Mouse (Mus musculus) limb, embryonic 13.5 days (tissue): ENCODE data around the gene Ifnz. TPM values are rescaled to one million over a fixed set of nuclear protein-coding genes. Genes with fewer than 3 reads are reported as not detected.
"Not testable (repeated sequence)": the region's sequence is repeated elsewhere in the genome, so short reads cannot be mapped to it uniquely, and the experiment has no call there.

ENCODE experiments used
- ATAC-seq: fragments of 200-750 bp; cut with Nextera tagmentation; 2 replicates; pipeline ENCODE4 v1.8.0; 2017; ENCODE audit warnings: low read depth, moderate number of reproducible peaks, moderate TSS enrichment; ENCODE audit not compliant: low FRiP score
- H3K27ac ChIP-seq: fragments of 300-500 bp; sonication (generic); 2 replicates; pipeline ENCODE4 v1.5.1; 2015; ENCODE audit warnings: inconsistent platforms, mild to moderate bottlenecking, moderate library complexity
- H3K27me3 ChIP-seq: fragments of 300-500 bp; sonication (generic); 2 replicates; pipeline ENCODE4 v1.6.1; 2015; ENCODE audit warnings: mild to moderate bottlenecking, inconsistent platforms
- H3K36me3 ChIP-seq: fragments of 300-500 bp; sonication (generic); 2 replicates; pipeline ENCODE4 v1.6.1; 2015; ENCODE audit warnings: inconsistent platforms, mild to moderate bottlenecking, moderate library complexity
- H3K4me1 ChIP-seq: fragments of 300-500 bp; sonication (generic); 2 replicates; pipeline ENCODE4 v1.6.1; 2015; ENCODE audit warnings: inconsistent platforms
- H3K4me2 ChIP-seq: fragments of 300-500 bp; sonication (generic); replicated peaks from 2 replicates; pipeline ENCODE4 v1.6.1; 2015; ENCODE audit warnings: inconsistent platforms, mild to moderate bottlenecking, moderate library complexity
- H3K4me3 ChIP-seq: fragments of 300-500 bp; sonication (generic); 2 replicates; pipeline ENCODE4 v1.5.1; 2015; ENCODE audit warnings: moderate library complexity, mild to moderate bottlenecking, inconsistent platforms
- H3K9ac ChIP-seq: fragments of 300-500 bp; sonication (generic); 2 replicates; pipeline ENCODE4 v1.6.1; 2015; ENCODE audit warnings: mild to moderate bottlenecking, inconsistent platforms
- H3K9me3 ChIP-seq: fragments of 300-500 bp; sonication (generic); 2 replicates; pipeline ENCODE4 v1.6.1; 2016; ENCODE audit warnings: inconsistent platforms
- WGBS: fragments of 180-500 bp; shearing (Covaris S2); methylation state at CpG from one replicate; pipeline ENCODE4 v1.1.7; 2015; 5-methylcytosine and 5-hydroxymethylcytosine counted together
- polyA plus RNA-seq: library from polyadenylated mRNA; unstranded; fragments of >200 nt; fragmentation: Nextera tagmentation; extraction: Ambion mirVana; gene quantifications from 2 replicates; pipeline ENCODE4 v1.2.1, GENCODE M21; 2015

Ifnz gene
- polyA plus RNA-seq, 1 experiment from 2014 or later = 0.41 TPM

GRCm38 (mm10) chr4:88793936-88794675, 12.2 kb downstream of the Ifnz start, which contains the start of gene Gm13275:
TSS of gene Gm13275 (plus strand) at chr4:88794487.
- H3K4me2 ChIP-seq, H3K9ac ChIP-seq, H3K4me1 ChIP-seq, H3K36me3 ChIP-seq, H3K27ac ChIP-seq, ATAC-seq, H3K4me3 ChIP-seq, H3K27me3 ChIP-seq, H3K9me3 ChIP-seq: not testable (repeated sequence)
- 0% methylated on average over 14 of the region's 52 CpGs for WGBS

- H3K4me3 ChIP-seq, H3K9me3 ChIP-seq, H3K4me2 ChIP-seq, H3K27me3 ChIP-seq, H3K9ac ChIP-seq, H3K36me3 ChIP-seq, ATAC-seq, H3K27ac ChIP-seq, H3K4me1 ChIP-seq: not testable (repeated sequence)
- no CpG with 5 or more reads among the region's 28 CpGs for WGBS
Measured at GRCm38 (mm10) chr4:88797097-88797496, 15.2 kb downstream of the Ifnz start, which contains the start of gene Gm13279. TSS of gene Gm13279 (plus strand) at chr4:88797397.

- not testable (repeated sequence) for H3K9me3 ChIP-seq, H3K27ac ChIP-seq, H3K9ac ChIP-seq, H3K4me3 ChIP-seq, H3K4me1 ChIP-seq, H3K27me3 ChIP-seq, ATAC-seq, H3K36me3 ChIP-seq, H3K4me2 ChIP-seq
- WGBS = 21% methylated on average over 6 of the region's 7 CpGs
Measured at GRCm38 (mm10) chr4:88799365-88799764, 17.4 kb downstream of the Ifnz start, which contains the start of gene Gm13285. TSS of gene Gm13285 (plus strand) at chr4:88799665.

GRCm38 (mm10) chr4:88802954-88803353, 21.0 kb downstream of the Ifnz start, which contains the start of gene Gm13287:
TSS of gene Gm13287 (plus strand) at chr4:88803254.
- not testable (repeated sequence) for H3K9ac ChIP-seq, H3K36me3 ChIP-seq, H3K4me3 ChIP-seq, H3K4me1 ChIP-seq, H3K9me3 ChIP-seq, H3K27ac ChIP-seq, H3K27me3 ChIP-seq, ATAC-seq
- no CpG with 5 or more reads among the region's 29 CpGs for WGBS
- H3K4me2 ChIP-seq = peak within 1 kb of the TSS; percentile 41; the same call in 1 of the 2 replicates

- H3K27ac ChIP-seq, H3K9me3 ChIP-seq, ATAC-seq, H3K36me3 ChIP-seq, H3K9ac ChIP-seq, H3K4me1 ChIP-seq, H3K27me3 ChIP-seq: not testable (repeated sequence)
- WGBS = no CpG with 5 or more reads among the region's 8 CpGs
- Histone ChIP-seq H3K4me2 (peak within 1 kb of the TSS; percentile 46; the same call in 1 of the 2 replicates), H3K4me3 (peak within 1 kb of the TSS; percentile 28)
Measured at GRCm38 (mm10) chr4:88805231-88805630, 23.3 kb downstream of the Ifnz start, which contains the start of gene Gm13288. TSS of gene Gm13288 (plus strand) at chr4:88805531.

- H3K4me3 ChIP-seq = peak overlapping the region; percentile 28
Measured at GRCm38 (mm10) chr4:88805761-88806160, 23.8 kb downstream of the Ifnz start.

GRCm38 (mm10) chr4:88815928-88816327, 34.0 kb downstream of the Ifnz start, which contains the start of gene Ifna7:
TSS of gene Ifna7 (plus strand) at chr4:88816228.
- H3K27me3 ChIP-seq = no peaks in the 10 kb centered on the region; the same call in 1 of the 2 replicates
- no peak within 1 kb of the TSS for H3K9ac ChIP-seq
- ATAC-seq = no peak
- no peaks in the 10 kb centered on the region for H3K9me3 ChIP-seq
- H3K27ac ChIP-seq = no peak within 1 kb of the TSS
- H3K4me2 ChIP-seq = no peak within 1 kb of the TSS
- H3K4me3 ChIP-seq = no peak within 1 kb of the TSS
- no peaks in the 10 kb centered on the region for H3K4me1 ChIP-seq
- H3K36me3 ChIP-seq = no peaks in the 10 kb centered on the region
- whole genome bisulfite sequencing = 54% methylated on average over 3 of the region's 3 CpGs

More at GRCm38 (mm10) chr4:88805761-88806160, 23.8 kb downstream of the Ifnz start:
- not testable (repeated sequence) for H3K4me1 ChIP-seq, H3K27me3 ChIP-seq, H3K36me3 ChIP-seq, H3K9ac ChIP-seq, H3K9me3 ChIP-seq, ATAC-seq, H3K27ac ChIP-seq
- 0% methylated on average over 13 of the region's 34 CpGs for WGBS
- H3K4me2 ChIP-seq = peak overlapping the region; percentile 46; the same call in 1 of the 2 replicates

- Histone ChIP-seq H3K4me3 (no peak within 1 kb of the TSS), H3K27me3 (no peaks in the 10 kb centered on the region), H3K4me1 (no peaks in the 10 kb centered on the region), H3K4me2 (no peak within 1 kb of the TSS), H3K9me3 (no peaks in the 10 kb centered on the region), H3K27ac (no peak within 1 kb of the TSS), H3K9ac (no peak within 1 kb of the TSS), H3K36me3 (no peaks in the 10 kb centered on the region)
- 87% methylated on average over 1 of the region's 1 CpGs for WGBS
- no peak for ATAC-seq
Measured at GRCm38 (mm10) chr4:88819659-88820058, 37.7 kb downstream of the Ifnz start, which contains the start of gene Ifna11. TSS of gene Ifna11 (plus strand) at chr4:88819959.

GRCm38 (mm10) chr4:88822995-88823394, 41.1 kb downstream of the Ifnz start:
- Histone ChIP-seq H3K27me3 (no peaks in the 10 kb centered on the region), H3K4me1 (no peaks in the 10 kb centered on the region), H3K4me3 (no peak overlapping the region), H3K9me3 (no peaks in the 10 kb centered on the region), H3K9ac (no peak overlapping the region), H3K36me3 (no peaks in the 10 kb centered on the region), H3K27ac (no peak overlapping the region), H3K4me2 (no peak overlapping the region)
- 23% methylated on average over 4 of the region's 4 CpGs for WGBS
- ATAC-seq = no peak

GRCm38 (mm10) chr4:88827116-88827515, 45.2 kb downstream of the Ifnz start, which contains the start of gene Ifna6:
TSS of gene Ifna6 (plus strand) at chr4:88827416.
- not testable (repeated sequence) for H3K36me3 ChIP-seq, ATAC-seq, H3K4me1 ChIP-seq, H3K9me3 ChIP-seq, H3K4me3 ChIP-seq, H3K4me2 ChIP-seq, H3K9ac ChIP-seq, H3K27ac ChIP-seq, H3K27me3 ChIP-seq

- no peak for ATAC-seq
- Histone ChIP-seq H3K9ac (no peak overlapping the region), H3K9me3 (no peaks in the 10 kb centered on the region), H3K27ac (no peak overlapping the region), H3K4me2 (no peak overlapping the region), H3K4me3 (no peak overlapping the region), H3K4me1 (no peaks in the 10 kb centered on the region), H3K36me3 (no peaks in the 10 kb centered on the region), H3K27me3 (no peaks in the 10 kb centered on the region)
- WGBS = 21% methylated on average over 4 of the region's 4 CpGs
Measured at GRCm38 (mm10) chr4:88830523-88830922, 48.6 kb downstream of the Ifnz start.
